Mouse (Mus musculus): ENCODE measurements around the gene Zfp986. TPM values are rescaled to one million over a fixed set of nuclear protein-coding genes. Genes with fewer than 3 reads are reported as not detected.
"Not testable (repeated sequence)": the region's sequence is repeated elsewhere in the genome, so short reads cannot be mapped to it uniquely, and the experiment has no call there.

The Zfp986 gene
- not detected in 2 replicates for polyA plus RNA-seq (2015; fragmentation: Nextera tagmentation; extraction: Ambion mirVana)

DNA sequence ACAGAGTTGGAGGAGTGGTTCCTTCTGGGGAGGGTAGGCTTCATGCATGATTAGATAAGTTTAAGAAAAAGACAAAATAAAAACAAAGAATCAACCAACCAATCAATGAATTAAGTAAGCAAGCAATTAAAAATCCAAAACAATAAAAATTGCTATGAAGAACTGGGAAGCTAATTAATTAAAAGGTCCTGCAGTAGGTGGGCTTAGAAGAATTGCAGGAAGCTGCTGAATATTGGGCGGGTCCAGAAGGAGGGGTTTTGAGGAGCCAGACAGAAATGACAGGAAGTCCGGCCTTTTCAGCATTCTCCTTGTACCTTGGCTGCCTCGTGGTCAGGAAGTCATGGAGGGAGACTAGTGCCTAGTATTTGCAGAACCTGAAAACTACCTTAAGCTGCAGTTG is at the start of gene Zfp986:
TSS of gene Zfp986 (plus strand) at position 301 of the 400 bp plus-strand sequence.
- DNase-seq (ENCODE audit: low spot score), result not testable (repeated sequence)

DNA sequence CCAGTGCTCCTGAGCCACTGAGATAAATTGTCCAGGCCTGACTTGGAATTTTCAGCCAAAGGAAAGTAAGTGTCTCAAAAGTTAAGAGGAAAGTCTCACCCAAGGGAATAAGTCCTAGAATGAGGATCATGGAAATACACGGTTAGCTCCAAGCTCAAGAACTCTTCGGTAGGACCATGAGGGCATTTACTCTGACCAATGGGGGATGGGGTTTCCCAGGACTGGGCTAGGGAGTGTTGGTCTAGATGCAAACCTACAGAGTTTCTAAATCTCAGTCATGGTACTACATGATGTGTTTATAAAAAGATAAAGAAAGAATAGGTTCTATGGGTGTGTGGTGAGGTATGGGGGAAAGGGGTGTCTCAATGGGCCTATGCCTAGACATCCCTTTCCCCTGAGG is 48.6 kb upstream of the Zfp986 start:
- DNase-seq (ENCODE audit: low spot score), result not testable (repeated sequence)

- DNase-seq (ENCODE audit: low spot score), result not testable (repeated sequence)
Measured at GRCm38 (mm10) chr4:145825606-145826005, 43.0 kb upstream of the Zfp986 start.

GRCm38 (mm10) chr4:145831328-145832062 is 37.1 kb upstream of the Zfp986 start:
- not testable (repeated sequence) for DNase-seq (ENCODE audit: low spot score)

DNA sequence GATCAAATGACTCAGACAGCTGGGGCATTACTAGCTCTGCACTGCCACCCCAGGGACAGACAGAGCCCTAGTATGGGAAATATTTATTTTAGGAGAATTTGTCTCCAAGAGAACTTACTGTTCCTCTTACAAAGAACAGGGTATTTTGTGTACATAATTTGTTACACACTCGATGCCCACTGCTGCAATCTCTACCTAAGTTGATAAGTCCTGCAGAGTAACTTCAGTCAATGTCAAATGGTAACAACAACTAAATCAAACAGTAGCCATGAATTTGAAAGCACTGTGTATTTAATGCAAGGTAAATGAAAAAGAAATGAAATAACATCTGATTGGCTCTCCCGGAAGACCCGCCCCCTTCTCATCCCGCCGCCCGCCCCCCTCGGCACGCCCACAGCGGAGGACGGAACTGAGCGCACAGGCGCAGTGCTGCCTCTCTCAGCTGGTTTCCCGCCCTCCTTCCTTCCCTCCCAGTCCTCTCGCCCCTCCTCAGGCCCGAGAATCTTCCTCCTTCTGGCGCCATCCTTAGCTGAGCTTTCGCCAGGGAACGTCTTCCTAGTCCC is 32.2 kb upstream of the Zfp986 start:
- not testable (repeated sequence) for DNase-seq (ENCODE audit: low spot score)

GRCm38 (mm10) chr4:145836863-145837440 is 31.6 kb upstream of the Zfp986 start:
- DNase-seq (ENCODE audit: low spot score), result peak; percentile 1

DNA sequence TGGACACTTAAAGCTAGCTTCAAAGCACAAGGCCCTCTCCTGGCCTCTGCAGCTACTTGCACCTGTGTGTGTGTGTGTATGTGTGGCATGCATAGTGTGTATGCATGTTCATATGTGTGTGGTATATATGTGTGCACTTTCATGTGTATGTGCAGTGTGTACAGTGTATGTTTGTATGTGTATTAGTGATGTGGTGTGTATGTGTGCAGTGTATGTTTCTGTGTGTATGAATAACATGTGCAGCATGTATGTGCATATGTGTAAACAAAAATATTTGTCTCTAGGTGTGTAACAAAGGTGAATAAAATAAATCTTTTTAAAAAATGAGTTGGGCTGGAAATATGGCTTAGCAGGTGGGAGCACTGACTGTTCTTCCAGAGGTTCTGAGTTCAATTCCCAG is 21.8 kb upstream of the Zfp986 start:
- DNase-seq (ENCODE audit: low spot score), result peak; percentile 1

DNA sequence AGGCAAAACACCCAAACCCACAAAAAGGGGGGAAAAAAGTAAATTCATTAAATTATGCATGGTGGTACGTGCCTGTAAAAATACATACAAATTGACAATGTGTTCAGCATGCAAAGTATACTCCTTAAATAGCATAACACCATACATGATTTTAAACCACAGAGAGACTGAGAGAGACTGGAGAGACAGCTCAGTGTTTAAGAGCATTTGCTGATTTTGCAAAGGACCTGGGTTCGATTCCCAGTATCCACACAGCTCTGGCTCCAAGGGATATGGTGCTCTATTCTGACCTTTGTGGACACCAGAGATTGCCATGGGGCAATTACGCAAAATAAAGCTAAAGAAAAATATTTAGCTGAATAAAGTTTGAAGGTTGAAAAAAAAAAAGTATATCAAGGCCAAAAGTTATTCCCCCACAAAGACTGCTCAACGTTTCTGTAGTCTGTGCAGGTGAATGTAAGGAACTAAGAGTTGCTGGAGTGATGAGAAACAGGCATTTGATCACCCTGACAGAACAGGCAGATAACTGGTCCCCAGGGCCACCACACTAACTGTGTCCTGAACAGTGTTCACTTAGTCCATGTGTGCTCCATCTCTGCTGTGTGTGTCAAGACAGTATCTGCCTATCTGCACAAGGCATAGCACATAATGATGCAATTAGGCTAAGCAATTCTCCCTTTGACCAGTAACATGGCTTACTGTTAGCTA is 20.3 kb upstream of the Zfp986 start:
- peak; percentile 1 for DNase-seq (ENCODE audit: low spot score)

DNA sequence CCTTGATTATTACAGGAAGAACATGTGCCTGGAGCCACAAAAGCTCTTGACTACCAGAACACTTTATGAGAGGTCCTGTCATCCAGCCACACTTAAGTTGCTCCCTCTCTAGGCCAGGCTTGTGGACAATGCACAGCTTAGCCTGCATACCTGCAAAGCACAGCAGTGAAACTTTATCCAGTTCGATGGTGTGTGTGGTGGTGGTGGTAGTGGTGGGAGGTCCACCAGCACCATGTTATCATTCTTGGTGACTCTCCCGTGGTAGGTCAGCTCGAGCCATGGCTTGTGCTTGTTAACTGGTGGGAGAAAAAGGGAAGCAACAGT is 19.7 kb upstream of the Zfp986 start:
- not testable (repeated sequence) for DNase-seq (ENCODE audit: low spot score)

DNA sequence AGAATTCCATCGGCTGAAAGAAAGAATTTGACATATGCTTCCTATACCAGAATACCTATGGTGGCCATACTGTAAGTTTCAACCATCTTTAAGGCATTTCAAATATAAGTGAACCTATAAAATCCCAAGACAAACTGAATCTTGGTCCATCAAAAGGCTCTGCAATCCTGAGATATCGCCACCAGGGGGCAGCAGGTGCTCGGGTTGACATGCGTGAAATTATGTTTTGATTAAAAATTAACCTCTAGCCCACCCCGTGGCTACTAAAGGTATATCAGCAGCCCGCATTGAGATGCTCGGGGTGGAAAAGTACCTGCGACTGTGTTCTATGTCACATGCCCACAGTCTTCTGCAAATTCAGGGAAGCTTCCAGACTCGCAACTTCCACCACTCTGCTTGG is 17.2 kb upstream of the Zfp986 start:
- DNase-seq (ENCODE audit: low spot score), result not testable (repeated sequence)

DNA sequence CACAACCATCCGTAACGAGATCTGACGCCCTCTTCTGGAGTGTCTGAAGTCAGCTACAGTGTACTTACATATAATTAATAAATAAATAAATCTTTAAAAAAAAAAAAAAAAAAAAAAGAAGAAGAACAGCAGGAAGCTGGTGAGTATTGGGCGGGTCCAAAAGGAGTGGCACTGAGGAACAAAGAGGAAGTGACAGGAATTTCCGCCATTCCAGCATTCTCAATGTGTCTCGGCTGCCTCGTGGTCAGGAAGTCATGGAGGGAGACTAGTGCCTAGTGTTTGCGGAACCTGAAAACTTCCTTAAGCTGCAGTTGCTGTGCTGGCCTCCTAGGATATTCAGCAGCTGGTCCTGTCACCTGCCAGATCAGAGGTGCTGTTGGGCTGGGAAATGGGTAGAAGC is 4.7 kb upstream of the Zfp986 start:
- not testable (repeated sequence) for DNase-seq (ENCODE audit: low spot score)

Other genes starting within 250 kb of the Zfp986 start
- gene Zfp980, start 198.1 kb upstream of the Zfp986 start, polyA plus RNA-seq (2015; fragmentation: Nextera tagmentation; extraction: Ambion mirVana), result not detected in 2 replicates
- 1.1 and 1.4 TPM in 2 replicates for gene Zfp987, start 228.5 kb downstream of the Zfp986 start, polyA plus RNA-seq (2015; fragmentation: Nextera tagmentation; extraction: Ambion mirVana)